Mouse (Mus musculus) erythroblast, adult 5-6 weeks (primary cell): ENCODE data around the gene Fbxo8. TPM values are rescaled to one million over a fixed set of nuclear protein-coding genes. Genes with fewer than 3 reads are reported as not detected.

Experiments
- ATAC-seq: replicated peaks from 2 replicates; pipeline ENCODE4 v1.8.0; 2016; ENCODE audit warnings: moderate number of reproducible peaks, mild to moderate bottlenecking, moderate TSS enrichment, inconsistent platforms; ENCODE audit not compliant: poor library complexity, low FRiP score, severe bottlenecking
- total RNA-seq, 2 experiments: library from RNA; stranded (forward) in 1 of 2; stranded (reverse) in 1 of 2; fragments of 150-400 nt in 1 of 2; fragments of 200-764, 138-1000 nt in 1 of 2; gene quantifications; 2 replicates each; pipeline versions ENCODE4 v1.2.3 to v1.2.4; 2015 to 2017; ENCODE audit warnings: low replicate concordance in 2 of 2

Gene Fbxo8
- total RNA-seq (2015; ENCODE audit: low replicate concordance) = 52.7 and 72.1 TPM in 2 replicates
- 18.0 and 18.5 TPM in 2 replicates for total RNA-seq (2017; ENCODE audit: low replicate concordance)

- peak; percentile 86 for ATAC-seq
These were observed at the start of gene Fbxo8, which contains the start of gene Cep44 for GRCm38 (mm10) chr8:56550558-56551360. Gene Fbxo8 (plus strand): TSS chr8:56551090. Gene Cep44 (minus strand): TSS chr8:56551047.

GRCm38 (mm10) chr8:56501911-56502310 lies 49.0 kb upstream of the Fbxo8 start:
- ATAC-seq = no peak

- ATAC-seq = no peak
These were observed 42.5 kb upstream of the Fbxo8 start for GRCm38 (mm10) chr8:56508318-56508951.

GRCm38 (mm10) chr8:56508952-56509479 lies 41.9 kb upstream of the Fbxo8 start:
- no peak for ATAC-seq

GRCm38 (mm10) chr8:56518848-56519247 lies 32.0 kb upstream of the Fbxo8 start:
- ATAC-seq = no peak

- ATAC-seq = no peak
These were observed 30.6 kb upstream of the Fbxo8 start for GRCm38 (mm10) chr8:56520249-56520648.

GRCm38 (mm10) chr8:56521051-56521450 lies 29.8 kb upstream of the Fbxo8 start:
- no peak for ATAC-seq

GRCm38 (mm10) chr8:56528869-56529268 lies 22.0 kb upstream of the Fbxo8 start:
- no peak for ATAC-seq

- no peak for ATAC-seq
These were observed 20.5 kb upstream of the Fbxo8 start for GRCm38 (mm10) chr8:56530359-56530758.

GRCm38 (mm10) chr8:56540706-56541105 lies 10.2 kb upstream of the Fbxo8 start:
- ATAC-seq = no peak

GRCm38 (mm10) chr8:56547866-56548265 lies 3.0 kb upstream of the Fbxo8 start:
- no peak for ATAC-seq

GRCm38 (mm10) chr8:56551361-56551852 lies 517 bp downstream of the Fbxo8 start:
- peak; percentile 92 for ATAC-seq

- no peak for ATAC-seq
These were observed 1.2 kb downstream of the Fbxo8 start for GRCm38 (mm10) chr8:56552045-56552444.

GRCm38 (mm10) chr8:56552551-56553103 lies 1.7 kb downstream of the Fbxo8 start:
- no peak for ATAC-seq

- ATAC-seq = no peak
These were observed 13.6 kb downstream of the Fbxo8 start for GRCm38 (mm10) chr8:56564399-56565047.

- ATAC-seq = no peak
These were observed 16.0 kb downstream of the Fbxo8 start for GRCm38 (mm10) chr8:56566856-56567255.

GRCm38 (mm10) chr8:56580918-56581317 lies 30.0 kb downstream of the Fbxo8 start:
- no peak for ATAC-seq

- ATAC-seq = no peak
These were observed 32.0 kb downstream of the Fbxo8 start for GRCm38 (mm10) chr8:56582841-56583240.

GRCm38 (mm10) chr8:56589004-56589403 lies 38.1 kb downstream of the Fbxo8 start:
- ATAC-seq = no peak

- ATAC-seq = no peak
These were observed 40.2 kb downstream of the Fbxo8 start for GRCm38 (mm10) chr8:56591084-56591483.
